Mouse (Mus musculus): ENCODE data around the gene Tpcn2. TPM values are rescaled to one million over a fixed set of nuclear protein-coding genes. Genes with fewer than 3 reads are reported as not detected.

The Tpcn2 gene
- 5.2 and 5.9 TPM in 2 replicates for polyA plus RNA-seq (2016; fragmentation: Nextera tagmentation; extraction: Ambion mirVana)

GRCm38 (mm10) chr7:145283487-145284187 is at the start of gene Tpcn2:
Tpcn2 (minus strand) TSS chr7:145284011.
- ATAC-seq (ENCODE audit: low FRiP score, low read depth), result peak; percentile 93
- H3K4me2 ChIP-seq (replicated peaks), result peak within 1 kb of the TSS; percentile 63
- H3K36me3 ChIP-seq, result peaks cover 11% of the 10 kb centered on the region
- H3K4me1 ChIP-seq, result peaks cover 12% of the 10 kb centered on the region
- no peaks in the 10 kb centered on the region for H3K27me3 ChIP-seq
- H3K9ac ChIP-seq (replicated peaks), result peak within 1 kb of the TSS; percentile 59
- WGBS, result 4% methylated on average over 18 of the region's 18 CpGs
- peak within 1 kb of the TSS; percentile 50 for H3K4me3 ChIP-seq
- no peaks in the 10 kb centered on the region for H3K9me3 ChIP-seq
- H3K27ac ChIP-seq (replicated peaks), result no peak within 1 kb of the TSS

- Histone ChIP-seq H3K9ac (replicated peaks) (no peak overlapping the region), H3K4me1 (no peaks in the 10 kb centered on the region), H3K4me2 (replicated peaks) (no peak overlapping the region), H3K27me3 (no peaks in the 10 kb centered on the region; the same call in 1 of the 2 replicates), H3K9me3 (no peaks in the 10 kb centered on the region), H3K4me3 (no peak overlapping the region), H3K36me3 (no peaks in the 10 kb centered on the region), H3K27ac (replicated peaks) (no peak overlapping the region)
- ATAC-seq (ENCODE audit: low FRiP score, low read depth), result no peak
- WGBS, result 67% methylated on average over 1 of the region's 1 CpGs
Measured at GRCm38 (mm10) chr7:145332376-145333041, 48.7 kb upstream of the Tpcn2 start.

- no peak for ATAC-seq (ENCODE audit: low FRiP score, low read depth)
- Histone ChIP-seq H3K4me2 (replicated peaks) (no peak overlapping the region), H3K36me3 (no peaks in the 10 kb centered on the region), H3K27ac (replicated peaks) (no peak overlapping the region), H3K9me3 (no peaks in the 10 kb centered on the region), H3K27me3 (no peaks in the 10 kb centered on the region; the same call in 1 of the 2 replicates), H3K9ac (replicated peaks) (no peak overlapping the region), H3K4me1 (no peaks in the 10 kb centered on the region), H3K4me3 (no peak overlapping the region)
- 83% methylated on average over 2 of the region's 2 CpGs for WGBS
Measured at GRCm38 (mm10) chr7:145330641-145331040, 46.8 kb upstream of the Tpcn2 start.

- ATAC-seq (ENCODE audit: low FRiP score, low read depth), result no peak
- 79% methylated on average over 2 of the region's 2 CpGs for WGBS
Measured at GRCm38 (mm10) chr7:145329982-145330381, 46.2 kb upstream of the Tpcn2 start.

GRCm38 (mm10) chr7:145325697-145326096 is 41.9 kb upstream of the Tpcn2 start:
- WGBS, result 75% methylated on average over 2 of the region's 2 CpGs
- Histone ChIP-seq H3K9ac (replicated peaks) (no peak overlapping the region), H3K9me3 (no peaks in the 10 kb centered on the region), H3K4me2 (replicated peaks) (no peak overlapping the region), H3K4me3 (no peak overlapping the region), H3K4me1 (no peaks in the 10 kb centered on the region), H3K36me3 (no peaks in the 10 kb centered on the region), H3K27ac (replicated peaks) (no peak overlapping the region), H3K27me3 (no peaks in the 10 kb centered on the region)
- ATAC-seq (ENCODE audit: low FRiP score, low read depth), result no peak

More at GRCm38 (mm10) chr7:145329982-145330381, 46.2 kb upstream of the Tpcn2 start:
- Histone ChIP-seq H3K27me3 (no peaks in the 10 kb centered on the region; the same call in 1 of the 2 replicates), H3K4me2 (replicated peaks) (no peak overlapping the region), H3K4me1 (no peaks in the 10 kb centered on the region), H3K4me3 (no peak overlapping the region), H3K36me3 (no peaks in the 10 kb centered on the region), H3K9ac (replicated peaks) (no peak overlapping the region), H3K9me3 (no peaks in the 10 kb centered on the region), H3K27ac (replicated peaks) (no peak overlapping the region)

GRCm38 (mm10) chr7:145323607-145324006 is 39.8 kb upstream of the Tpcn2 start:
- ATAC-seq (ENCODE audit: low FRiP score, low read depth), result no peak
- Histone ChIP-seq H3K27me3 (no peaks in the 10 kb centered on the region), H3K4me2 (replicated peaks) (no peak overlapping the region), H3K9me3 (no peaks in the 10 kb centered on the region), H3K4me1 (no peaks in the 10 kb centered on the region), H3K9ac (replicated peaks) (no peak overlapping the region), H3K36me3 (no peaks in the 10 kb centered on the region), H3K4me3 (no peak overlapping the region), H3K27ac (replicated peaks) (no peak overlapping the region)
- whole genome bisulfite sequencing, result 38% methylated on average over 4 of the region's 4 CpGs

- no peak overlapping the region for H3K9ac ChIP-seq (replicated peaks)
- H3K9me3 ChIP-seq, result no peaks in the 10 kb centered on the region
- no peak overlapping the region for H3K4me2 ChIP-seq (replicated peaks)
- no peaks in the 10 kb centered on the region for H3K4me1 ChIP-seq
- no peak overlapping the region for H3K27ac ChIP-seq (replicated peaks)
- 80% methylated on average over 3 of the region's 3 CpGs for WGBS
- H3K36me3 ChIP-seq, result no peaks in the 10 kb centered on the region
- no peak for ATAC-seq (ENCODE audit: low FRiP score, low read depth)
- no peaks in the 10 kb centered on the region for H3K27me3 ChIP-seq
- no peak overlapping the region for H3K4me3 ChIP-seq
Measured at GRCm38 (mm10) chr7:145319481-145319880, 35.7 kb upstream of the Tpcn2 start.

GRCm38 (mm10) chr7:145317522-145317921 is 33.7 kb upstream of the Tpcn2 start:
- no peak overlapping the region for H3K27ac ChIP-seq (replicated peaks)
- H3K4me2 ChIP-seq (replicated peaks), result no peak overlapping the region
- no peaks in the 10 kb centered on the region for H3K9me3 ChIP-seq
- H3K27me3 ChIP-seq, result no peaks in the 10 kb centered on the region
- H3K9ac ChIP-seq (replicated peaks), result no peak overlapping the region
- H3K36me3 ChIP-seq, result no peaks in the 10 kb centered on the region
- H3K4me3 ChIP-seq, result no peak overlapping the region
- H3K4me1 ChIP-seq, result no peaks in the 10 kb centered on the region
- whole genome bisulfite sequencing, result 69% methylated on average over 4 of the region's 4 CpGs
- no peak for ATAC-seq (ENCODE audit: low FRiP score, low read depth)

- no peak for ATAC-seq (ENCODE audit: low FRiP score, low read depth)
- Histone ChIP-seq H3K4me2 (replicated peaks) (no peak within 1 kb of the TSS), H3K27me3 (no peaks in the 10 kb centered on the region), H3K4me1 (no peaks in the 10 kb centered on the region), H3K4me3 (no peak within 1 kb of the TSS), H3K27ac (replicated peaks) (no peak within 1 kb of the TSS), H3K36me3 (no peaks in the 10 kb centered on the region), H3K9ac (replicated peaks) (no peak within 1 kb of the TSS), H3K9me3 (no peaks in the 10 kb centered on the region)
- WGBS, result 95% methylated on average over 6 of the region's 6 CpGs
Measured at GRCm38 (mm10) chr7:145314785-145315411, 31.1 kb upstream of the Tpcn2 start, which contains the start of gene Mrgprd. Mrgprd (plus strand) TSS chr7:145314835.

- no peak overlapping the region for H3K4me3 ChIP-seq
- no peaks in the 10 kb centered on the region for H3K4me1 ChIP-seq
- WGBS, result 85% methylated on average over 3 of the region's 3 CpGs
Measured at GRCm38 (mm10) chr7:145312137-145312536, 28.3 kb upstream of the Tpcn2 start.

GRCm38 (mm10) chr7:145310526-145310925 is 26.7 kb upstream of the Tpcn2 start:
- Histone ChIP-seq H3K4me1 (no peaks in the 10 kb centered on the region), H3K36me3 (no peaks in the 10 kb centered on the region), H3K4me2 (replicated peaks) (no peak overlapping the region), H3K4me3 (no peak overlapping the region), H3K9ac (replicated peaks) (no peak overlapping the region), H3K27ac (replicated peaks) (no peak overlapping the region), H3K27me3 (no peaks in the 10 kb centered on the region), H3K9me3 (no peaks in the 10 kb centered on the region)
- WGBS, result 74% methylated on average over 5 of the region's 5 CpGs
- ATAC-seq (ENCODE audit: low FRiP score, low read depth), result no peak

More at GRCm38 (mm10) chr7:145312137-145312536, 28.3 kb upstream of the Tpcn2 start:
- Histone ChIP-seq H3K27me3 (no peaks in the 10 kb centered on the region), H3K9me3 (no peaks in the 10 kb centered on the region), H3K36me3 (no peaks in the 10 kb centered on the region), H3K27ac (replicated peaks) (no peak overlapping the region), H3K9ac (replicated peaks) (no peak overlapping the region), H3K4me2 (replicated peaks) (no peak overlapping the region)
- no peak for ATAC-seq (ENCODE audit: low FRiP score, low read depth)

GRCm38 (mm10) chr7:145309877-145310276 is 26.1 kb upstream of the Tpcn2 start:
- no peaks in the 10 kb centered on the region for H3K27me3 ChIP-seq
- H3K9ac ChIP-seq (replicated peaks), result no peak overlapping the region
- no peaks in the 10 kb centered on the region for H3K36me3 ChIP-seq
- ATAC-seq (ENCODE audit: low FRiP score, low read depth), result no peak
- H3K27ac ChIP-seq (replicated peaks), result no peak overlapping the region
- no peaks in the 10 kb centered on the region for H3K9me3 ChIP-seq
- H3K4me2 ChIP-seq (replicated peaks), result no peak overlapping the region
- no peaks in the 10 kb centered on the region for H3K4me1 ChIP-seq
- no peak overlapping the region for H3K4me3 ChIP-seq
- 78% methylated on average over 1 of the region's 1 CpGs for WGBS
